In the genomic region with DNA sequence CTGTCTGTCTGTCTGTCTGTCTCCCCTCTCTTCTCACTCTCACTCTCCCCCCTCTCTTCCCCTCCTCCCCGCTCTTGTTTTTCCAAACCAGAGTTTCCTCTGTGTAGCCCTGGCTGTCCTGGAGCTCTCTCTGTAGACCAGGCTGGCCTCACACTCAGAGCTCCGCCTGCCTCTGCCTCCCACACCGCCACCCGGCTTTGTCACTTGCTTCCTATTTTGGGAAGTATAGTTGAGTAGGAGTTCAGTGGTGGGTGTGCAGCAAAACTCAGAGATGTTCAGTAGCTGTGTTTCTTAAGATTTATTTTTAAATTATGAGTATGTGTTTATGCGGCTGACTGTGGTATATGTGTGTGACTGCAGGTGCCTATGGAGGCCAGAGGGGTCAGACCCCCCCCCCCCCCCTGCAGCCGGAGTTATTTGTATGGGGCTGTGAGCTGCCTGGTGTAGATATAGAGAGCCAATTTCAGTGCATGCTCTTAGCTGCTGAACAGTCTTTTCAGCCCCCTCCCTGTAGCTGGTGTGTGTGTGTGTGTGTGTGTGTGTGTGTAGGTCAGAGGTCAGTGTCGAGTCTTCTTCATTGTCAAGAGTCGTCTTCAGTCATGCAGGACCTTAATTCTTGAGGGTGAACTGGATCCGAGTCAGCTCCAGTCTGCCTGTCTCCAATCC, we compare ENCODE assay signal across 15 mouse cellular contexts. TPM values are rescaled to one million over a fixed set of nuclear protein-coding genes. Genes with fewer than 3 reads are reported as not detected.
DNase-seq lines count a peak whose midpoint lies in the region; ATAC-seq lines count a peak whose summit lies in the region.
"Had no signal": no experiment of that assay in that cellular context is flagged by ENCODE, and none has a peak within 500 bp of the region (broad histone marks: within the 10 kb centered on the region; RNA-seq: fewer than 3 reads in every experiment).

No protein-coding gene starts in this region.

- peak; percentile 80 to 85 for DNase-seq in frontal cortex, adult 2 months (ENCODE audit: extremely low spot score in 1 of 2, low spot score in 1 of 2)
- no peak for DNase-seq in frontal cortex, postnatal 25 days (ENCODE audit: low spot score in 2 of 2)
- DNase-seq in liver, embryonic 11.5 days (ENCODE audit: low spot score), result peak; percentile 24
- DNase-seq in left cerebral cortex, adult 9 months (ENCODE audit: low spot score in 2 of 2), result peak; percentile 59 to 81
- peak; percentile 50 for DNase-seq in right cerebral cortex, postnatal 14 days
- no peak for DNase-seq in kidney, adult 11 months
- no peak for DNase-seq in urinary bladder, postnatal 25 days (ENCODE audit: low spot score)
- DNase-seq: adrenal gland, postnatal 10 days; cerebellum, adult 11-12 months; kidney, adult 8-10 months had no signal

- peaks cover 33% of the 10 kb centered on the region for H3K36me3 ChIP-seq in liver, embryonic 11.5 days (ENCODE audit: control insufficient read depth, insufficient read depth, low read length)
- H3K36me3 ChIP-seq in liver, embryonic 12.5 days, result peaks cover 99% of the 10 kb centered on the region

- H3K9me3 ChIP-seq in liver, embryonic 11.5 days (ENCODE audit: control insufficient read depth, low read length), result no peaks in the 10 kb centered on the region
- H3K9me3 ChIP-seq in liver, embryonic 12.5 days (replicated peaks), result no peaks in the 10 kb centered on the region
- H3K9me3 ChIP-seq: heart, embryonic 12.5 days; hindbrain, embryonic 12.5 days; limb, embryonic 15.5 days had no signal

- no peak overlapping the region for H3K27ac ChIP-seq in liver, embryonic 11.5 days (ENCODE audit: low read depth, low read length)
- no peak overlapping the region; the same call in 1 of the 2 replicates for H3K27ac ChIP-seq in liver, embryonic 12.5 days
- H3K27ac ChIP-seq: hindbrain, embryonic 12.5 days; limb, embryonic 15.5 days had no signal

- H3K9ac ChIP-seq in liver, embryonic 11.5 days (ENCODE audit: low read depth, low read length), result no peak overlapping the region
- H3K9ac ChIP-seq in liver, embryonic 12.5 days, result no peak overlapping the region
- H3K9ac ChIP-seq: hindbrain, embryonic 12.5 days; limb, embryonic 15.5 days had no signal

- WGBS in liver, embryonic 11.5 days, result 85% methylated on average over 9 of the region's 9 CpGs
- WGBS in liver, embryonic 12.5 days (ENCODE audit: insufficient replicate concordance), result 74% methylated on average over 9 of the region's 9 CpGs

- H3K27me3 ChIP-seq in liver, embryonic 11.5 days (replicated peaks; ENCODE audit: control insufficient read depth, insufficient read depth, low read length), result no peaks in the 10 kb centered on the region
- H3K27me3 ChIP-seq in liver, embryonic 12.5 days (replicated peaks), result no peaks in the 10 kb centered on the region
- H3K27me3 ChIP-seq: heart, embryonic 12.5 days; hindbrain, embryonic 12.5 days; limb, embryonic 15.5 days had no signal

- no peak for ATAC-seq in liver, embryonic 11.5 days (replicated peaks; ENCODE audit: low FRiP score)
- no peak for ATAC-seq in liver, embryonic 12.5 days

- no peak overlapping the region for H3K4me3 ChIP-seq in liver, embryonic 11.5 days (ENCODE audit: low read depth, low read length)
- no peak overlapping the region for H3K4me3 ChIP-seq in liver, embryonic 12.5 days
- H3K4me3 ChIP-seq: erythroblast, embryonic 14.5 days; heart, embryonic 12.5 days; hindbrain, embryonic 12.5 days; limb, embryonic 15.5 days had no signal

- H3K4me1 ChIP-seq in liver, embryonic 11.5 days (replicated peaks; ENCODE audit: control insufficient read depth, insufficient read depth, low read length), result peaks cover 2% of the 10 kb centered on the region; the same call in 1 of the 2 replicates
- H3K4me1 ChIP-seq in liver, embryonic 12.5 days, result peaks cover 24% of the 10 kb centered on the region
- H3K4me1 ChIP-seq: hindbrain, embryonic 12.5 days; limb, embryonic 15.5 days had no signal

- no peak overlapping the region for H3K4me2 ChIP-seq in liver, embryonic 11.5 days
- H3K4me2 ChIP-seq in liver, embryonic 12.5 days, result no peak overlapping the region
- H3K4me2 ChIP-seq: heart, embryonic 12.5 days; hindbrain, embryonic 12.5 days; limb, embryonic 15.5 days had no signal

RNA-seq across cellular contexts. Expression of a gene that starts 7.7 kb away (rescaled TPM):
- polyA plus RNA-seq in frontal cortex, adult 2 months (2012; rRNA removed), result 24.8 and 25.0 TPM in 2 replicates
- 13.7 and 14.9 TPM in 2 replicates for polyA plus RNA-seq in liver, embryonic 11.5 days (2014; fragmentation: Nextera tagmentation; extraction: Ambion mirVana)
- 11.8 and 12.6 TPM in 2 replicates for polyA plus RNA-seq in liver, embryonic 12.5 days (2016; fragmentation: Nextera tagmentation; extraction: Ambion mirVana)

RNA-seq across cellular contexts. Expression of a gene that starts 55.8 kb away (rescaled TPM):
- polyA plus RNA-seq in frontal cortex, adult 2 months (2012; rRNA removed), result 490 and 503 TPM in 2 replicates
- polyA plus RNA-seq in liver, embryonic 11.5 days (2014; fragmentation: Nextera tagmentation; extraction: Ambion mirVana), result 352 and 370 TPM in 2 replicates
- 254 and 256 TPM in 2 replicates for polyA plus RNA-seq in liver, embryonic 12.5 days (2016; fragmentation: Nextera tagmentation; extraction: Ambion mirVana)

Comparison
In these comparisons a context has a peak if more than half of its experiments do, and no peak if none do; other contexts are left out.
1. DNase-seq: peak in frontal cortex, adult 2 months (2 of 2), liver, embryonic 11.5 days (single experiment), left cerebral cortex, adult 9 months (2 of 2) and right cerebral cortex, postnatal 14 days (single experiment); none in frontal cortex, postnatal 25 days (0 of 2), kidney, adult 11 months (single experiment) and urinary bladder, postnatal 25 days (single experiment).